Mouse (Mus musculus): ENCODE measurements around the gene Gm29666.

DNA sequence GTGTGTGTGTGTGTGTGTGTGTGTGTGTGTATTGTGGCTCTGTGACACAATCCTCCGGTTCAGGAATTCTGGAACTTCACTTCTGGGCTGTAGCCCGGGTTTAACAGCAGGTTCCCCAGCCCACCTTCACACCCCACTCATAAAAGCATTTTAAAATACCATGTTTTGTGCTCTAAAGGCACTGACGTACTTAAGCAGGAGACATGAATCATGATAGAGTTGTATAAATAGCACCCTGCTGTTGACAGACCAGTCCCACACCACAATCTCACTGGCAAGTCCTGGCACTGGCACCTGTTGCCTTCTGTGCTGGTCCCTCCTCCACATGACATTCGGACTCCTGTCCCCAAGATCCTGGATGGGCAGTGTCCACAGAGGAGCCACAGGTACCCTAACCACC is 46.0 kb downstream of the Gm29666 start:
- no peak for TF ChIP-seq CTCF (IDR thresholded peaks at IDR 0.05; ENCODE audit: low read depth)
- no peak for TF ChIP-seq EP300 (IDR thresholded peaks at IDR 0.05; ENCODE audit: low read depth)
